Mouse (Mus musculus) cerebellum, adult 8-10 months (tissue): ENCODE measurements at regions not wholly inside any gene's neighbourhood (a gene's known extent, or its start where the extent isn't known, plus 50 kb on each side); places are given as distances from the start of the nearest gene placed in this dataset.
"Not testable (repeated sequence)": the region's sequence is repeated elsewhere in the genome, so short reads cannot be mapped to it uniquely, and the experiment has no call there.

Experiments
- DNase-seq: peaks from one replicate; pipeline ENCODE4 v3.0.0; 2022

GRCm38 (mm10) chr10:22556401-22556800 lies 88.4 kb upstream of the Slc2a12 start:
- not testable (repeated sequence) for DNase-seq

GRCm38 (mm10) chr10:22569250-22570010 lies 75.4 kb upstream of the Slc2a12 start:
- DNase-seq, result not testable (repeated sequence)

DNA sequence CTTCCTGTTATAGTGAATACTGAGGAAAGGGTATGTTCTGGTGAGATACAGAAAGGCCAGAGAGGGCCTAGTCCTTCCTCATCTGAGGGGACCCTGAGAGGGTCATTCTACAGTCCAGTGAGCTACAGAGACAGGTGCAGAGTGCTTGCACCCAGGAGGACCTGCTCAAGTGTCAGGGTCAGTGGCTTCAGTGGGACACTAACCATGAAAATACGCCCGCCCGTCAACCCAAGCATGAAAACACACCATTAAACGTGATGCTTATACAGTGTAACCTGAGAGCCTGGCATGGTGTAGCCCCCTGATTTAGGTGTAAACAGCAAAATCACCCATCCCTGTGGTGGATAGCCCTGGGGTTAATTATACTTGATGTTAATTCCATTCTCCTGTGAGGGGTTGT lies 70.8 kb upstream of the Slc2a12 start:
- DNase-seq, result not testable (repeated sequence)

- peak; percentile 59 for DNase-seq
Observed at GRCm38 (mm10) chr10:22579426-22579825, 65.4 kb upstream of the Slc2a12 start.

DNA sequence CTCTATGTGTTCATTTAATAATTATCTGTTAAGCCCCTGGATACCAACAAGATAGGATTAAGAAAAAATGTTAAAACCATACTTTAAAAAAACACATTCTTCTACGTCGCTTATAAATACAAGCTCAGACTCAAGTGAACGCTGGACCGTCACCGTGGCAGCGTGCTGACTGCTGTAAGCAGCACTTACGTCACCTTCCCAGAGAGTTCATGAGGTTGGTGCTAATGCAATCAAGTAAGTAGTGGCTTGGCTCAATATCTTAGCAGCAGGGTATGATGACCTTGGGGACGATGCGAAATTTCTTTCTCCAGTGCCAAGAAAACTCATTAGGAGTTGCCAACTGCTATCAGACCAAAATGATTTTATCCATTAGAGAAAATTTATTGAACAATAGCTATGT lies 63.5 kb upstream of the Slc2a12 start:
- DNase-seq, result not testable (repeated sequence)

DNA sequence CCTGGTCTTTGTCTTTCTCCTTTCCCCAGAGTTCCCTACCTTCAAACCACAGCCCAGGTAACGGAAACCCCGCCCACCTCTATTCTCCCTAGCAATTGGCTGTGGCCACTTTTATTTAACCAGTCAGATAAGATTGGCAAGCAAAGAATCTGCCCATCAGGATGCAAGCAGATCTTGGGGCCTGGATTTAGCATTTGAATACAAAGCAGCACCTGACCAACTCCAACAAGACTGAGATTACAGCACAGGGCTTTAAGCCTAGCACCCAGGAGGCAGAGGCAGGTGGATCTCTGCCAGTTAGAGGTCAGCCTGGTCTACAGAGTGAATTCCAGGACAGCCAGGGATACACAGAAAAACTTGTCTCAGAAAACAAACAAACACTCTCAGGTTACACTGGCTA lies 61.5 kb upstream of the Slc2a12 start:
- not testable (repeated sequence) for DNase-seq

GRCm38 (mm10) chr10:22588587-22588986 lies 56.2 kb upstream of the Slc2a12 start:
- not testable (repeated sequence) for DNase-seq

DNA sequence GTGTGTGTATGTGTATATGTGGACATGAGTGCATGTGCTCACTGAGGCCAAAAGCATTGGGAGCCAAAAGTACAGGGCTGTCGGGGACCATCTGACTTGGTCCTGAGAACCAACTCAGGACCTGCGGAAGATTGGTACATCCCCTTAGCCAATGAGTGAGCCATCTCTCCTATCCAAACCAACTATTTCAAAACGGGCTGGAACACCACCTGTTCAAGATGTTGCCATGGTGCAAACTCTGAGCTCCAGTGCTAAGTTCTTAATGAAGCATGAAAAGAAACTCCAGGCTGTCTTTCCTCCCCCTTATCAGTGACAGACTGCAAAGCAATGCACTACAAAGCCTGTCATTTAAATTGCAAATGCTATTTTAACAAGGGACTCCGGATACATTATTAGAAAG lies 53.1 kb upstream of the Slc2a12 start:
- DNase-seq, result not testable (repeated sequence)

DNA sequence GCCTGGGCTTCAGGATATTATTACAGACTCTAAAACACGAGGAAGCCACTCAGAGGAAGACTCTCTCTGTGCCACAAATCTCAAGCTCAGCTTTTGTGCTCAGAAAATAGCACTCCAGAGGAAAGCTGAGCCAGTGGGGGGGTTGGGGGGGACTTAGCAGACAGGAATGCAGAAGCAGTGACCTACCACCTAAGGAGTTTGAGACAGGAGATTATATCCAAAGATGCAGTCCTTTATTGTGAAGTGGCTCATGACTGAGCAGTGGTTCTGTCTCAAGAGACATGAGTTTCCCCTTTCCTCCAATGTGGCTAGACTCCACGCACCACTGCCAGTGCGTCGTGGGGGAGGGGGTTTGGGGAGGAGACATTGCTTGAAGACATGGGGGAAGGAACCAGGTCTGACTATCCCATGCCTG lies 52.6 kb upstream of the Slc2a12 start:
- DNase-seq, result not testable (repeated sequence)

DNA sequence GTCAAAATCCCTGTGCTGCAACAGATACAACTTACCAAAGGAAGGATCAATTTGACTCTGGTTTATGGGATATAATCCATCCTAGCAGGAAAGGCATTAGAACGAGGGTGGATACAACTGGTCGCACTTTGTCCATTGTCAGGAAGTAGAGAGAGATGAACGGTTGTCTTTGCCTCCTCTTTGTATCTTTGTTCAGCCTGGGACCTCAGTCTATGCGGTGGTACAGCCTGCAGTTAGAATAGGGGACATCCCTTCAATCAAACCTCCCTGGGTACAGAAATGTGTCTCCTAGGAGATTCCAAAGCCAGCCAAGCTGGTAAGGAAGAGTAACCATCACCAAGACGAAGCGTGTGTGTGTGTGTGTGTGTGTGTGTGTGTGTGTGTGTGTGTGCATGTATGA lies 52.1 kb upstream of the Slc2a12 start:
- DNase-seq, result not testable (repeated sequence)
